Mouse (Mus musculus) adrenal gland, postnatal 36 days (tissue): ENCODE measurements around the gene Abca2. TPM values are rescaled to one million over a fixed set of nuclear protein-coding genes. Genes with fewer than 3 reads are reported as not detected.

Experiments used
- DNase-seq, 2 experiments: peaks; one replicate each; pipeline ENCODE4 v3.0.0; 2021; ENCODE audit warnings: mixed read lengths in 1 of 2
- microRNA-seq: library from miRNA; unstranded; fragments of <30 nt; microRNA quantifications from one replicate; pipeline ENCODE4 v1.2.0, GENCODE M21; 2021
- total RNA-seq, 2 experiments: library from RNA; stranded (reverse); gene quantifications; 2 replicates each; pipeline ENCODE4 v1.2.3; 2021

Abca2 gene
- total RNA-seq, 2 experiments from 2014 or later, result 29.7 to 36.4 TPM

GRCm38 (mm10) chr2:25493476-25493961 is 65.0 kb downstream of the Abca2 start, which contains the start of gene Lcn12:
Gene Lcn12, minus strand, starts transcription at chr2:25493911.
- DNase-seq, result no peak

- no peak for DNase-seq
These were observed 68.0 kb downstream of the Abca2 start for GRCm38 (mm10) chr2:25496462-25496861.

Small RNA genes lying within 50 kb of the gene (microRNA-seq; reads per million reads assigned to microRNA genes)
- not detected for gene Mir3087

Other genes starting within 250 kb of the Abca2 start
- 1 to 10 TPM; 2.1 to 2.3 TPM for gene Nrarp, start 247.9 kb upstream of the Abca2 start, total RNA-seq
- 10 to 100 TPM; 14.0 to 24.8 TPM for gene Tor4a, start 231.8 kb upstream of the Abca2 start, total RNA-seq
- 10 to 100 TPM; 54.8 to 57.2 TPM for gene Nelfb, start 217.2 kb upstream of the Abca2 start, total RNA-seq
- not detected for gene Stpg3, start 214.1 kb upstream of the Abca2 start, total RNA-seq
- gene Fam166a, start 210.0 kb upstream of the Abca2 start, total RNA-seq, result not detected
- 100 to 1,000 TPM; 291 to 296 TPM for gene Tubb4b, start 204.0 kb upstream of the Abca2 start, total RNA-seq
- gene Slc34a3, start 194.3 kb upstream of the Abca2 start, total RNA-seq, result not detected
- gene Rnf224, start 191.9 kb upstream of the Abca2 start, total RNA-seq, result not detected
- gene Rnf208, start 186.4 kb upstream of the Abca2 start, total RNA-seq, result 1 to 10 TPM; 5.8 TPM
- not detected for gene Cysrt1, start 186.3 kb upstream of the Abca2 start, total RNA-seq
- gene AL732309.1, start 181.8 kb upstream of the Abca2 start, total RNA-seq, result 1 to 10 TPM; 4.1 to 4.8 TPM
- 10 to 100 TPM; 22.6 to 38.8 TPM for gene Tmem203, start 173.3 kb upstream of the Abca2 start, total RNA-seq
- 1 to 10 TPM; 8.7 to 9.2 TPM for gene Tprn, start 166.1 kb upstream of the Abca2 start, total RNA-seq
- gene Ssna1, start 156.3 kb upstream of the Abca2 start, total RNA-seq, result 10 to 100 TPM; 43.8 to 45.1 TPM
- gene Anapc2, start 156.2 kb upstream of the Abca2 start, total RNA-seq, result 10 to 100 TPM; 76.5 to 81.3 TPM
- not detected for gene Tmem210, start 140.6 kb upstream of the Abca2 start, total RNA-seq
- gene Lrrc26, start 138.8 kb upstream of the Abca2 start, total RNA-seq, result not detected
- 1 to 10 TPM; 6.3 to 7.6 TPM for gene Grin1, start 109.5 kb upstream of the Abca2 start, total RNA-seq
- gene Man1b1, start 96.4 kb upstream of the Abca2 start, total RNA-seq, result 10 to 100 TPM; 53.1 to 59.2 TPM
- 10 to 100 TPM; 29.9 to 31.8 TPM for gene Dpp7, start 72.3 kb upstream of the Abca2 start, total RNA-seq
- gene Uap1l1, start 63.0 kb upstream of the Abca2 start, total RNA-seq, result 10 to 100 TPM; 20.0 to 23.1 TPM
- gene Sapcd2, start 56.4 kb upstream of the Abca2 start, total RNA-seq, result under 1 TPM; 0.43 to 0.95 TPM
- gene Entpd2, start 32.8 kb upstream of the Abca2 start, total RNA-seq, result 1 to 10 TPM; 5.0 to 7.8 TPM
- gene Npdc1, start 29.4 kb upstream of the Abca2 start, total RNA-seq, result 100 to 1,000 TPM; 117 to 140 TPM
- gene Fut7, start 5.4 kb upstream of the Abca2 start, total RNA-seq, result not detected
- not detected for gene Clic3, start 28.1 kb downstream of the Abca2 start, total RNA-seq
- 10 to 100 TPM; 32.3 to 34.2 TPM for gene Paxx, start 32.4 kb downstream of the Abca2 start, total RNA-seq
- 1 to 10 TPM; 1.1 to 2.0 TPM for gene Ptgds, start 41.3 kb downstream of the Abca2 start, total RNA-seq
- gene Lcn12, start 65.2 kb downstream of the Abca2 start, total RNA-seq, result not detected
- 10 to 100 TPM; 87.0 to 89.8 TPM for gene Fbxw5, start 72.0 kb downstream of the Abca2 start, total RNA-seq
- 1 to 10 TPM; 1.7 TPM for gene C8g, start 73.0 kb downstream of the Abca2 start, total RNA-seq
- 10 to 100 TPM; 22.3 to 26.2 TPM for gene Traf2, start 118.2 kb downstream of the Abca2 start, total RNA-seq
- gene Edf1, start 129.1 kb downstream of the Abca2 start, total RNA-seq, result 100 to 1,000 TPM; 276 to 288 TPM
- gene Mamdc4, start 146.1 kb downstream of the Abca2 start, total RNA-seq, result 1 to 10 TPM; 1.5 to 3.1 TPM
- gene Phpt1, start 146.5 kb downstream of the Abca2 start, total RNA-seq, result 10 to 100 TPM; 54.3 to 64.6 TPM
- 1 to 10 TPM in 1 of 2 experiments, under 1 TPM in 1; 0.73 to 1.3 TPM for gene Ajm1, start 153.1 kb downstream of the Abca2 start, total RNA-seq
- 10 to 100 TPM; 85.4 to 97.5 TPM for gene Rabl6, start 179.8 kb downstream of the Abca2 start, total RNA-seq
- not detected for gene Ccdc183, start 189.0 kb downstream of the Abca2 start, total RNA-seq
- 10 to 100 TPM; 22.1 to 38.9 TPM for gene Tmem141, start 193.3 kb downstream of the Abca2 start, total RNA-seq
- gene Fcna, start 199.3 kb downstream of the Abca2 start, total RNA-seq, result 10 to 100 TPM in 1 of 2 experiments, 1 to 10 TPM in 1; 4.5 to 14.3 TPM
- gene Lcn8, start 224.4 kb downstream of the Abca2 start, total RNA-seq, result not detected
- not detected for gene Lcn5, start 229.2 kb downstream of the Abca2 start, total RNA-seq
- gene Lcn6, start 248.1 kb downstream of the Abca2 start, total RNA-seq, result not detected